Mouse (Mus musculus) kidney, postnatal 10 days (tissue): ENCODE data around the gene Tmem198b.

Experiments
- DNase-seq: peaks from one replicate; pipeline ENCODE4 v3.0.0; 2021; ENCODE audit warnings: mixed read lengths

Tmem198b gene

DNA sequence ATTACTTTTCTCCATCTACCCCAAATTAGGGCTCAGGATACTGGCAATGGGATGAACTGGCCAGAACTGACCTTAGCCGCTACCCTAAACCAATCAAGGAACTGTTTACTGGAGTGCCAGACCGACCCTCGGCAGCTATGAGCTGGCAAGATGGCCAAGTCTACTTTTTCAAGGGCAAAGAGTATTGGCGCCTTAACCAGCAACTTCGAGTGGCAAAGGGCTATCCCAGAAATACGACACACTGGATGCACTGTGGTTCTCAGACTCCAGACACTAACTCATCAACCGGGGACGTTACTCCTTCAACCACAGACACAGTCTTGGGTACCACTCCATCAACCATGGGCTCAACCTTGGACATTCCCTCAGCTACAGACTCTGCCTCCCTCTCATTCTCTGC lies 5.5 kb downstream of the Tmem198b start:
- DNase-seq: no peak

DNA sequence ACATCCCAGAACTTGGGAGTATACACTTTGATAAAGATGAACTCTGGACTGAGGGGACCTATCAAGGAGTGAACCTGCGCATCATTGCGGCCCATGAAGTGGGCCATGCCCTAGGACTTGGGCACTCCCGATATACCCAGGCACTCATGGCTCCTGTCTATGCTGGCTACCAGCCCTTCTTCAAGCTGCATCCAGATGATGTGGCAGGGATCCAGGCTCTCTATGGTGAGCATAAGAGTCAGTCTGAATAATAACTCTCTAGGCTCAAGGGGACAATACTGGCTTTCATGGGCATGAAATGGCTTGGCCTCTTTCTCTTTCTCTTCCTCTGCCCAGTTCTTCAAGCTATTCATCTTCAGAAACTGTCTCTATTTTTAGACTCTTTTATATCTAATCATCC lies 8.6 kb downstream of the Tmem198b start:
- DNase-seq: no peak

DNA sequence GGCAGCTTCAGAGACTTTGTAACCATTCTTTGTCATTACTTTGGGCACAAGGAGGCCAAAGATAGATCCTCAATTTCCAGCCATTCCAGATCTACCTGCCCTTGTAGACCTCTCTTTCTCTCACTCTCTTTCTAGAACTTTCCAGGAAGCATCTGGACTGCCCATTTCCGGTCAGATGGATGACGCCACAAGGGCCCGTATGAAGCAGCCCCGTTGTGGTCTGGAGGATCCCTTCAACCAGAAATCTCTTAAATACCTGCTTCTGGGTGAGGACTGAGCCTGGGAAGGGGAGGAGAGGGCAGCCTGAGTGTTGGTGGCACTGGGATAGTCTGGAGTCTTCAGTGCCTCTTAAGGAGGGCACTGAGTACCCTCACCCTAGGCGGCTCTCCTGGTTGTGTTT lies 9.8 kb downstream of the Tmem198b start:
- DNase-seq: no peak

DNA sequence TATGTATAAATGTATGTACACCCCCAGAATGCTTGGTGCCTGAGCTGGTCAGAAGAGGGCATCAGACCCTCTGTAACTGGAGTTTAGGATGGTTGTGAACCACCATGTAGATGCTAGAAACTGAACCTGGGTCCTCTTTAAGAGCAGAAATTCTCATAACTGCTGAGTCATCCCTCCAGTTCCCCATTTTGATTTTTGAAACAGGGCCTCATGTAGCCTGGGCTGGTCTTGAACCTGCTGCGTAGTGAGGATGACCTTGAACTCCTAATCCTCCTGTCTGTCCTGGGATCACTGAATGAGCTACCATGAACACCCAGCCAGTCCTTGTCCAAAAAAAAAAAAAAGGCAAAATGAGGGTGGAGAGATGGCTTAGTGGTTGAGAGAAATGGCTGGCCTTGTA lies 10.9 kb downstream of the Tmem198b start:
- no peak for DNase-seq

DNA sequence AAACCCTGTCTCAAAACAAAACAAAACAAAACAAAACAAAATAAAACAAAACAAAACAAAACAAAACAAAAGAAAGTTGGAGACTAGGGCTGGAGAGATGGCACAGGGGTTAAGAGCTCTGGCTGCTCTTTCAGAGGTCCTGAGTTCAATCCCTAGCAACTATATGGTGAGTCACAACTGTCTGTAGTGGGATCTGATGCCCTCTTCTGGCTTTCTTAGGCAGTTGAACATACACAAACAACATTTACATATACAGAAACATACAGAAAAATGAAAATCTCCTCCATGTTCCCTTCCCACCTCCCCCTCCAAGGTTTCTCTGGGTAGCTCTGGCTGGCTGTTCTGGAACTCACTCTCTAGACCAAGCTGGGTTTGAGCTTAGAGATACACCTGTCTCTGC lies 12.1 kb downstream of the Tmem198b start:
- no peak for DNase-seq

DNA sequence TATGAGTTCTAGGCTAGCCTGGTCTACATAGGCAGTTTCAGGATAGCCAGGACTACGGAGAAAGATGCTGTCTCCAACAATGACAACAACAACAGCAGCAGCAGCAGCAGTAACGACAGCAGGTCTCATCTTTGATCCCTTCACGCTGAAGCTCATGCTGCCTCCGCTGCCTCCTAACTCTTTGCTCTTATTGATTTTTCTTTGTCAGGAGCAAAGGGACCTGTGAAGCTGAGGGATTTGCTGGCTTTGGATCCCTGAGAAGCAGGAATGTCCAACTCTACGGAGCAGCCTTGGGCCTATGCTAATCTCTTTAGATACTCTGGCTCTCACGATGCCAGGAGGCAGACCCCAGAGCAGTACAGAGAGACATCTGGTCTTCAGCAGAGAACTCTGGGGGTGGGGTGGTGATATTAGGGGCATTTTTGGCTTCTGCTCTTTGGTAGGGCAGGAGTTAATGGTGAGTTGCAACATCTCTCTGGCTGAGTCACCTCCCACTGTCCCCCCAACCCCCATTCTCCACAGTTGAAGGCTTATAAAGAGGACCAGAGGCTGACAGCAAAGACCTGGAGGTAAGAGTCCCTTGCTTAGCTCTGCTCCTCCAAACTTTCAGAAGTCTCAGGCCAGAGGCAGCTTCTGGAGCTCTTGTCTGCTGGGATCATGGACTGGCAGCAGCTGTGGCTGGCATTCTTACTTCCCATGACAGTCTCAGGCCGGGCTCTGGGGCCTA lies 13.6 kb downstream of the Tmem198b start, which contains the start of gene Mmp19:
Mmp19 (plus strand) TSS at position 513 of the 727 bp plus-strand sequence.
- DNase-seq: no peak

DNA sequence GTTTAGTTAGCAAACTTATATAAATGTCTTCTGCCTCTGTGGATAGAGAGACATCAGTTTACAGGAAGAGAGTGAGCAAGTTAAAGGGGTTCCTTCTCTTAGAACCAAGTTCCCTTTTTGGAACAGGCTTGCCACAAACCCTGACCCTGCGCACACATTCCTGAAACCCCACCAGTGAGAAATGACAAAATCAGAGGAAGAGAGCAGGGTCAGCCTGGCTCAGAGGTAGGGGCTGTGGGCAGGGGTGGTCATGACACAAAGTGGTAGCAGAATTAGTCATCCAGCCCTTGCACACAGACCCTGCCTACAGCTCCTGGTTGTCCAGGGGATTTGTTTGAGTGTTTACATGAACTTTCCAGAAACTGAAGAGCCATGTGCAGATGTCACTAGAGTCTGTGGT lies 24.0 kb downstream of the Tmem198b start:
- DNase-seq: no peak

DNA sequence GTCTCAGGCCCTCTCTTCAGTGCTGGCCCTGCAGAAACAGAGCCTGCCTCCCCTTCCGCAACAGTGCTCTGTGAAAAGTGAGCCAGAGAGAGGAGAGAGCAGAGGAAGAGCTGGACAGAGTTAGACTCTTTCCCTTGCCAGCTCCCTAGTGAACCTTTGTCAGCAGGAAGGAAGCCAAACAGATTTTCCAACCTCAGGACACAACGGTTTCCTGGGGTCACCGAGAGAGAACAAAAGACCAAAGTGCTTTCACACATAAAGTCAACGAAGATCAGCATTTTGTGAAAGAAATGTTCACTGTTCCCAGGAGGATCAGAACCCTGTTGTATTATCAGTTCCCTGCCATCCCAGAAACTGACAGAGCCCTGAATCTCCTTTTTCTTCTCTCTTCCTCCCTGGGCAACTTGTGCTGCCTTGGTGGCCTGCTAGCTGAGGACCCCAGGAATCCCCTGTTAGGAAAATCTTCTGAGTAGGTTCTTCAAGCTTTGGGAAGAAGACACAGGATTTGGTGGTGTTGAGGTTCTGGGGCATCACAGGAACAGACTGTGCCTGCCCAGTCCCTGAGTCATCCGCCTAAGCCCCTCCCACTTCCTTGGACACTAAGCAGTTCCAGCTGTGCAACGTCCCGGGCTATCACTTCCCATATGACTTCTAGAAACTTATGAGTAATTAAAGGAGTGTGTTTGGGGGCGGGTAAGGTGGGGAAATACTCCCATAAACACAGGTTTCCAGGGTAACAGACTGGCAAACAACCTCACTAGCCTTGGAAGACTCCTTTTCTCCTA lies 25.0 kb downstream of the Tmem198b start:
- peak; percentile 88 for DNase-seq

DNA sequence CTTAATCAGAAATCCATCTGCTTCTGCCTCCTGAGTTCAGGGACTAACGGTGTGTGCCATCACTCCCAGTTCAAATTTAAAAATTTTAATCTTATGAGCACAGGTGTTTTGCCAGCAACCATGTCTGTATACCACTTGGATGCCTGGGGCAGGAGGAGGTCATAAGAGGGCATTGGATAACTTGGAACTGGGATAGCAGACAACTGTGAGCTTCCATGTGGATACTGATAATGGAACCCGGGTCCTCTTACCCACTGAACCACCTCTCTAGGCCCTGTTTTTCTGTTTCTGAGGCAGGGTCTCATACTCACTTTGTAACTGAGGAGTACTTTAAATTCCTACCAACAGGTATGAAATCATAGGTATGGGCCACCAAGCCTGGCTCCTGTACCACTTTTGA lies 25.7 kb downstream of the Tmem198b start:
- no peak for DNase-seq

DNA sequence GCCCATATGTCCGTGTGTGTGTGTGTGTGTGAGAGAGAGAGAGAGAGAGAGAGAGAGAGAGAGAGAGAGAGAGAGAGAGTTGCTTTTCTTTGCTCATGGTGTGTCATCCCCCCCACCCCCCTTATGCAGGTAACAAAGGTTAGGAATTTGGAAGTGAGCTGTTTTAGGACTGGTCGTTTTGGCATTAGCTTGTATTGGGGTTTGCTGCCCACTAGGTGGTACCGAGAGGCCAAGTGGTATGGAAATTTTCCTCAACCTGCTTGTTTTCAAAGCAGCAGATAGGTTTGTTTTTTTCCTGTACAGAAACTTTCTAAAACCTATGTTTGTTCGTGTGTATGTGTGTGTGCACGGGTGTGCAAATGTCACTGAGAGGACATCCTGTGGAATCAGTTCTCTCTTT lies 30.5 kb downstream of the Tmem198b start:
- DNase-seq: no peak

DNA sequence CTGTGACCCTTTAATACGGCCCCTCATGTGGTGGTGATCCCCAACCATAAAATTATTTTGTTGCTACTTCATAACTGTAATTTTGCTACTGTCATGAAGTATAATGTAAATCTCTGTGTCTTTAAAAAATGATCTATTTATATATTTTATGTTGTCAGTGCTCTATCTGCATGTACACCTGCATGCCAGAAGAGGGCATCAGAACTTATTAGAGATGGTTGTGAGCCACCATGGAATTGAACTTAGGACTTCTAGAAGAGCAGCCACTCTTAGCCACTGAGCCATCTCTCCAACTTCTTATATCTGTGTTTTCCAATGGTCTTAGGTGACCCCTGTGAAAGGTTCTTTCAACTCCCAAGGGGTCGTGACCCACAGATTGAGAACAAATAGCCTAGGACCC lies 31.3 kb downstream of the Tmem198b start:
- DNase-seq: no peak
